Mouse (Mus musculus): ENCODE measurements around the gene Olfr716. TPM values are rescaled to one million over a fixed set of nuclear protein-coding genes. Genes with fewer than 3 reads are reported as not detected.

The Olfr716 gene
- not detected in 2 replicates for polyA plus RNA-seq (2015; fragmentation: Nextera tagmentation; extraction: Ambion mirVana)

DNA sequence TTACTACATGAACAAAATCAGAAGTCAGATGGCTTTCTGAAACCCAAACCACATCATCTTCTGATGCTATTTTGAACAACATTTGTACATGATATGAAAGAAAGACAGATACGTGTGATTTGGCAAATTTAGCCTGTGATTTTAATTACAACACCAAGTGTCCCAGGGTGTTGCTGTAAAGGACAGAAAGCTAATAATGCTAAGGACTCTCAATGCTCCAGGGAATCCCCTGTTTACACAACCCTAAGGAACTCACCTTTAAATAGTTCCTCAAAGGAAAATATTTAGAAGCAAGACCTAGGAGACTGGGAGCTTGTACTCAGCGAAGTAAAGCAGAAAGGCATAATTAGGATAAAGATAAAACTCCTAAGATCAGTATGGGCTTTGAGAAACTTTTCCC lies at the start of gene Olfr716:
Olfr716 (plus strand) TSS at position 301 of the 400 bp plus-strand sequence.

DNA sequence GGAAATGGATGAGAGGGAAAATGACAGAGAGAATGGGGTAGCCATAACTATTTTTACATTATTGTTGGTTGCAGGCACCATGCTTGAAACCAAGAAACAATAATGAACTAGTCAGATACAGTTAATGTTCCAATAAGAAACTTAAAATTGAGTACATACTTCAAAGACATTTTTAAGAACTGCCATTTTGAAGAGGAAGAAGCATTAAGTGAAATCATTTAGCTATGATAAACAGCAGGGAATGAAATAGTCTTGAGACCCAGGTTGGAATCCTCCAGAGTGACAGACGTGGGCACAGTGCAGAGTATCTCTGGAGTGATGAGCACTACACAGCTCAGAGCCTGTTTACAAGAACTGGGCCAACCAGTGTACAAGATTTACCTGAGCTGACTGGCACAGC lies 45.2 kb upstream of the Olfr716 start, which contains the start of gene Olfr17:
Olfr17 (plus strand) TSS at position 301 of the 400 bp plus-strand sequence.

DNA sequence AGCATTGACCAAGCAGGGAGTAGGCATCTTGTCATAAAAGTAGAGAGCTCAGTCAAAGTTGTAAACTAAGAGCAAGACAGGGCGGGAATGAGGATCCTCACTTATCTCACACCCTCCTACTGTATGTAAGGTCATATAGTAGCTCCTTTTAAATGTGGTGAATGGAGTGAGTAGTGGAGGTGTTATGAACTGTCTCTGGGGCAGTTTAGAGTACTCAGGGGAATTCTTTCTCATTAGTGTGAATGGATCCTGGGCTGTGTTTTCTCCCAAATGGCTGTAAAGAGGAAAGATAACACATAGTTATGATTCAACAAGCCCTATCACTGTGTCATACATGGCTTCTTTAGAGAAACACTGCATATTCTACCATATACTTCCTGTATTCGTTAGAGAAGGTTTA lies 27.9 kb upstream of the Olfr716 start, which contains the start of gene Olfr715b:
Olfr715b (minus strand) TSS at position 101 of the 400 bp plus-strand sequence.

DNA sequence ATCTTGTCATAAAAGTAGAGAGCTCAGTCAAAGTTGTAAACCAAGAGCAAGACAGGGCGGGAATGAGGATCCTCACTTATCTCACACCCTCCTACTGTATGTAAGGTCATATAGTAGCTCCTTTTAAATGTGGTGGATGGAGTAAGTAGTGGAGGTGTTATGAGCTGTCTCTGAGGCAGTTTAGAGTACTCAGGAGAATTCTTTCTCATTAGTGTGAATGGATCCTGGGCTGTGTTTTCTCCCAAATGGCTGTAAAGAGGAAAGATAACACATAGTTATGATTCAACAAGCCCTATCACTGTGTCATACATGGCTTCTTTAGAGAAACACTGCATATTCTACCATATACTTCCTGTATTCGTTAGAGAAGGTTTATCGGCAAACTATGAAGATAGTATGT lies 7.1 kb upstream of the Olfr716 start, which contains the start of gene Olfr715:
Olfr715 (minus strand) TSS at position 101 of the 400 bp plus-strand sequence.

DNA sequence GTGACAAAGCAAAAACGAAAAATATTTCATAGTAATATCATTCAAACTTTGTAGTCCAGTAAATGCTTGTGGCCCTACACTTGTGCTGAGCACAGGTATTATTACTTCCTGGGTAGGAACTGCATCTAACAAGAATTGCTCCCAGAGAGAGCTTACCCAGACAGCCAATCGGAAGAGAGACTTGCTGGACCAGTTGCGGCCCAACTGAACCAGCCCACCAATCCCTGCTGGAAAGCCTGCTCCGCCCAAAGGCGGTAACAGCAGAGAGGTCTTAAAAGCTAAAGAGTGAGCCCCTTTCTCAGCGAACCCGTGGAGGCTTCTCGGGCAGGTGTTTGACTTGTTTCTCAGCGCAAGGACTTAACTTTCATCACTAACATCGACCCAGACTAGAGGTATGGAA lies 28.6 kb downstream of the Olfr716 start, which contains the start of gene Nlrp14:
Nlrp14 (plus strand) TSS at position 301 of the 400 bp plus-strand sequence.

Other genes with a start within 250 kb of the Olfr716 start
- not detected in 2 replicates for gene Olfr707, start 237.1 kb upstream of the Olfr716 start, polyA plus RNA-seq (2015; fragmentation: Nextera tagmentation; extraction: Ambion mirVana)
- gene Olfr1532-ps1, start 230.3 kb upstream of the Olfr716 start, polyA plus RNA-seq (2015; fragmentation: Nextera tagmentation; extraction: Ambion mirVana) = not detected in 2 replicates
- gene Olfr709-ps1, start 206.1 kb upstream of the Olfr716 start, polyA plus RNA-seq (2015; fragmentation: Nextera tagmentation; extraction: Ambion mirVana) = not detected in 2 replicates
- not detected in 2 replicates for gene Olfr710, start 190.0 kb upstream of the Olfr716 start, polyA plus RNA-seq (2015; fragmentation: Nextera tagmentation; extraction: Ambion mirVana)
- not detected in 2 replicates for gene Olfr6, start 174.4 kb upstream of the Olfr716 start, polyA plus RNA-seq (2015; fragmentation: Nextera tagmentation; extraction: Ambion mirVana)
- gene Olfr711, start 162.9 kb upstream of the Olfr716 start, polyA plus RNA-seq (2015; fragmentation: Nextera tagmentation; extraction: Ambion mirVana) = not detected in 2 replicates
- not detected in 2 replicates for gene Olfr2, start 132.3 kb upstream of the Olfr716 start, polyA plus RNA-seq (2015; fragmentation: Nextera tagmentation; extraction: Ambion mirVana)
- gene Olfr713, start 107.2 kb upstream of the Olfr716 start, polyA plus RNA-seq (2015; fragmentation: Nextera tagmentation; extraction: Ambion mirVana) = not detected in 2 replicates
- gene Olfr714, start 67.3 kb upstream of the Olfr716 start, polyA plus RNA-seq (2015; fragmentation: Nextera tagmentation; extraction: Ambion mirVana) = not detected in 2 replicates
- gene Olfr17, start 45.1 kb upstream of the Olfr716 start, polyA plus RNA-seq (2015; fragmentation: Nextera tagmentation; extraction: Ambion mirVana) = not detected in 2 replicates
- not detected in 2 replicates for gene Olfr715b, start 28.0 kb upstream of the Olfr716 start, polyA plus RNA-seq (2015; fragmentation: Nextera tagmentation; extraction: Ambion mirVana)
- gene Olfr715, start 7.2 kb upstream of the Olfr716 start, polyA plus RNA-seq (2015; fragmentation: Nextera tagmentation; extraction: Ambion mirVana) = not detected in 2 replicates
- gene Nlrp14, start 28.7 kb downstream of the Olfr716 start, polyA plus RNA-seq (2015; fragmentation: Nextera tagmentation; extraction: Ambion mirVana) = not detected in 2 replicates
- gene Rbmxl2, start 71.1 kb downstream of the Olfr716 start, polyA plus RNA-seq (2015; fragmentation: Nextera tagmentation; extraction: Ambion mirVana) = not detected in 2 replicates
- 0.50 and 0.53 TPM in 2 replicates for gene Syt9, start 232.4 kb downstream of the Olfr716 start, polyA plus RNA-seq (2015; fragmentation: Nextera tagmentation; extraction: Ambion mirVana)